13 mouse cellular contexts compared by ENCODE assay signal in the genomic region with DNA sequence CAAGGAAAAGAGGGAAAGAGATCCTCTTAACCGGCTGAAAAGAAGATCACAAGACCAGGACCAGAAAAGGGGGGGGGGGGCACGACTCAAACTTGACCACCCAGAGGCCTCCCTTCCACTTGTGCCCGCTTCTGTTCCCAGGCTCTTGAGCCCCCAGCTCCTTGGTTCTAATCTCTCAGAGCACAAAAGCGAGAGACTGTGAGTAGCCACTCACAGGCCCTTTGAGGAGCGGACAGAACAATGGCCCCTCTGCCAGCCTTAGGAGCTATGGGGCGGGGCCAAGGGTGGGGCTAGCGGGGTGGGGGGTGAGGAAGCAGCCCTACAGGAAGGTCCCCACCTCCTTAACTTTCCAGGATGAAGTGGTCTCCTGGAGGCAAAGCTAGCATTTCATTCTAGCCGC.
DNase-seq lines count a peak whose midpoint lies in the region; ATAC-seq and TF ChIP-seq lines count a peak whose summit lies in the region.
"Had no signal": no experiment of that assay in that cellular context is flagged by ENCODE, and none has a peak within 500 bp of the region (broad histone marks: within the 10 kb centered on the region; RNA-seq: fewer than 3 reads in every experiment).

No protein-coding gene starts in this region.

- intact Hi-C loops in heart, adult 2 months (cut with DNase I), result no loop called here
- intact Hi-C loops in gastrocnemius, postnatal 36 days (cut with DNase I), result no loop called here

- H3K79me2 ChIP-seq in heart, adult 2 months (replicated peaks; ENCODE audit: control insufficient read depth, insufficient read depth, low read length), result no peaks in the 10 kb centered on the region

- no peak for ATAC-seq in heart, embryonic 12.5 days (ENCODE audit: insufficient number of reproducible peaks, low FRiP score)
- ATAC-seq in lung, embryonic 16.5 days (ENCODE audit: low read depth), result peak; percentile 89
- no peak for ATAC-seq in embryonic facial prominence, embryonic 12.5 days (ENCODE audit: insufficient number of reproducible peaks, insufficient read depth, low FRiP score, low TSS enrichment)
- ATAC-seq in neural tube, embryonic 12.5 days (ENCODE audit: low FRiP score, low read depth), result no peak

- H3K4me2 ChIP-seq in heart, embryonic 12.5 days, result peak overlapping the region; percentile 20
- peak overlapping the region; percentile 35 for H3K4me2 ChIP-seq in lung, embryonic 16.5 days (ENCODE audit: low read depth, low read length)
- 0 out of 2 replicates have a peak overlapping the region, but pooled peaks have one; percentile 10 for H3K4me2 ChIP-seq in embryonic facial prominence, embryonic 12.5 days (replicated peaks)
- peak overlapping the region; percentile 35 for H3K4me2 ChIP-seq in neural tube, embryonic 12.5 days (replicated peaks)
- H3K4me2 ChIP-seq: liver, embryonic 11.5 days had no signal

- no peaks in the 10 kb centered on the region for H3K36me3 ChIP-seq in heart, embryonic 12.5 days
- H3K36me3 ChIP-seq in heart, adult 2 months (ENCODE audit: control insufficient read depth, insufficient read depth, low read length), result no peaks in the 10 kb centered on the region
- no peaks in the 10 kb centered on the region for H3K36me3 ChIP-seq in lung, embryonic 16.5 days (ENCODE audit: control insufficient read depth, insufficient read depth, low read length)
- H3K36me3 ChIP-seq in embryonic facial prominence, embryonic 12.5 days, result no peaks in the 10 kb centered on the region
- no peaks in the 10 kb centered on the region for H3K36me3 ChIP-seq in neural tube, embryonic 12.5 days

- DNase-seq in heart, adult 2 months, result no peak
- no peak for DNase-seq in lung, postnatal 4 days
- no peak for DNase-seq in thymus, postnatal 36 days
- no peak for DNase-seq in gastrocnemius, postnatal 36 days
- DNase-seq: adrenal gland, postnatal 10 days; B cell, adult 2 months; kidney, adult 2 months had no signal

- H3K27me3 ChIP-seq in heart, embryonic 12.5 days (replicated peaks), result no peaks in the 10 kb centered on the region
- no peaks in the 10 kb centered on the region for H3K27me3 ChIP-seq in heart, adult 2 months (ENCODE audit: control insufficient read depth, insufficient read depth, low read length)
- no peaks in the 10 kb centered on the region for H3K27me3 ChIP-seq in lung, embryonic 16.5 days (ENCODE audit: control insufficient read depth, insufficient read depth, low read depth, low read length)
- no peaks in the 10 kb centered on the region for H3K27me3 ChIP-seq in embryonic facial prominence, embryonic 12.5 days
- no peaks in the 10 kb centered on the region for H3K27me3 ChIP-seq in neural tube, embryonic 12.5 days (replicated peaks)

- H3K4me3 ChIP-seq in heart, embryonic 12.5 days, result peak overlapping the region; percentile 3; the same call in 1 of the 2 replicates
- no peak overlapping the region for H3K4me3 ChIP-seq in heart, adult 2 months
- H3K4me3 ChIP-seq in lung, embryonic 16.5 days (ENCODE audit: low read length), result peak overlapping the region; percentile 6; the same call in 1 of the 2 replicates
- no peak overlapping the region for H3K4me3 ChIP-seq in embryonic facial prominence, embryonic 12.5 days
- no peak overlapping the region for H3K4me3 ChIP-seq in neural tube, embryonic 12.5 days
- H3K4me3 ChIP-seq: left cerebral cortex, adult 2 months had no signal

- no peaks in the 10 kb centered on the region for H3K9me3 ChIP-seq in heart, embryonic 12.5 days (replicated peaks)
- H3K9me3 ChIP-seq in lung, embryonic 16.5 days (ENCODE audit: control insufficient read depth, low read length), result no peaks in the 10 kb centered on the region
- H3K9me3 ChIP-seq in embryonic facial prominence, embryonic 12.5 days, result no peaks in the 10 kb centered on the region
- H3K9me3 ChIP-seq in neural tube, embryonic 12.5 days, result no peaks in the 10 kb centered on the region

- no peak overlapping the region for H3K27ac ChIP-seq in heart, embryonic 12.5 days (ENCODE audit: poor library complexity, severe bottlenecking)
- no peak overlapping the region for H3K27ac ChIP-seq in heart, adult 2 months
- H3K27ac ChIP-seq in lung, embryonic 16.5 days (ENCODE audit: low read length), result peak overlapping the region; percentile 56
- no peak overlapping the region for H3K27ac ChIP-seq in embryonic facial prominence, embryonic 12.5 days
- no peak overlapping the region for H3K27ac ChIP-seq in neural tube, embryonic 12.5 days
- H3K27ac ChIP-seq: left cerebral cortex, adult 2 months had no signal

- WGBS in heart, embryonic 12.5 days, result 37% methylated on average over 8 of the region's 8 CpGs
- WGBS in heart, adult 2 months, result 38% methylated on average over 8 of the region's 8 CpGs
- WGBS in lung, embryonic 16.5 days, result 28% methylated on average over 8 of the region's 8 CpGs
- WGBS in embryonic facial prominence, embryonic 12.5 days, result 32% methylated on average over 8 of the region's 8 CpGs
- WGBS in neural tube, embryonic 12.5 days, result 19% methylated on average over 8 of the region's 8 CpGs

- H3K9ac ChIP-seq in heart, embryonic 12.5 days, result no peak overlapping the region
- H3K9ac ChIP-seq in heart, adult 2 months (ENCODE audit: low read depth, low read length), result no peak overlapping the region
- H3K9ac ChIP-seq in lung, embryonic 16.5 days (ENCODE audit: low read length), result no peak overlapping the region
- H3K9ac ChIP-seq in embryonic facial prominence, embryonic 12.5 days, result no peak overlapping the region
- no peak overlapping the region for H3K9ac ChIP-seq in neural tube, embryonic 12.5 days

- TF ChIP-seq POLR2A in heart, adult 2 months (IDR thresholded peaks at IDR 0.05; ENCODE audit: insufficient read depth, low read depth, low read length), result no peak

- no peak for TF ChIP-seq EP300 in heart, adult 2 months (IDR thresholded peaks at IDR 0.05; ENCODE audit: insufficient read depth, low read depth, low read length)

- no peak for TF ChIP-seq CTCF in heart, adult 2 months (IDR thresholded peaks at IDR 0.05)

- no peaks in the 10 kb centered on the region for H3K4me1 ChIP-seq in heart, embryonic 12.5 days (replicated peaks)
- no peaks in the 10 kb centered on the region for H3K4me1 ChIP-seq in heart, adult 2 months (ENCODE audit: control insufficient read depth, insufficient read depth, low read length)
- H3K4me1 ChIP-seq in lung, embryonic 16.5 days (replicated peaks; ENCODE audit: control insufficient read depth, insufficient read depth, low read length), result peaks cover 7% of the 10 kb centered on the region; the same call in 1 of the 2 replicates
- H3K4me1 ChIP-seq in embryonic facial prominence, embryonic 12.5 days, result no peaks in the 10 kb centered on the region
- peaks cover 17% of the 10 kb centered on the region for H3K4me1 ChIP-seq in neural tube, embryonic 12.5 days

Comparison
In these comparisons a context has a peak if more than half of its experiments do, and no peak if none do; other contexts are left out.
1. H3K4me3 ChIP-seq: peak in heart, embryonic 12.5 days (single experiment) and lung, embryonic 16.5 days (single experiment); none in heart, adult 2 months (single experiment), embryonic facial prominence, embryonic 12.5 days (single experiment) and neural tube, embryonic 12.5 days (single experiment).
2. Peak in every context shown above with its lines, with median percentiles within 50 percentile points of each other: H3K4me2 ChIP-seq.